Mouse (Mus musculus) thymus, postnatal 25 days (tissue): ENCODE measurements around the gene Olfr429.
"Not testable (repeated sequence)": the region's sequence is repeated elsewhere in the genome, so short reads cannot be mapped to it uniquely, and the experiment has no call there.

Experiments
- DNase-seq: peaks from one replicate; pipeline ENCODE4 v3.0.0; 2022

The Olfr429 gene

GRCm38 (mm10) chr1:174084031-174084430 is at the start of gene Olfr429:
Gene Olfr429 (plus strand): TSS chr1:174084331.
- no peak for DNase-seq

- no peak for DNase-seq
Measured at GRCm38 (mm10) chr1:174035841-174036240, 48.3 kb upstream of the Olfr429 start.

GRCm38 (mm10) chr1:174038480-174038879 is 45.7 kb upstream of the Olfr429 start:
- no peak for DNase-seq

GRCm38 (mm10) chr1:174040523-174041177 is 43.5 kb upstream of the Olfr429 start, which contains the start of gene Olfr433:
Gene Olfr433 (plus strand): TSS chr1:174040705.
- peak; percentile 11 for DNase-seq

GRCm38 (mm10) chr1:174042091-174042884 is 41.8 kb upstream of the Olfr429 start:
- not testable (repeated sequence) for DNase-seq

- DNase-seq: no peak
Measured at GRCm38 (mm10) chr1:174044431-174044830, 39.7 kb upstream of the Olfr429 start.

- DNase-seq: not testable (repeated sequence)
Measured at GRCm38 (mm10) chr1:174048227-174048626, 35.9 kb upstream of the Olfr429 start.

- no peak for DNase-seq
Measured at GRCm38 (mm10) chr1:174048893-174049292, 35.2 kb upstream of the Olfr429 start, which contains the start of gene Olfr432. Gene Olfr432 (plus strand): TSS chr1:174049205.

GRCm38 (mm10) chr1:174049357-174049756 is 34.8 kb upstream of the Olfr429 start:
- DNase-seq: not testable (repeated sequence)

GRCm38 (mm10) chr1:174050532-174050931 is 33.6 kb upstream of the Olfr429 start:
- DNase-seq: no peak

GRCm38 (mm10) chr1:174051515-174051914 is 32.6 kb upstream of the Olfr429 start:
- DNase-seq: no peak

GRCm38 (mm10) chr1:174051931-174052536 is 32.1 kb upstream of the Olfr429 start:
- no peak for DNase-seq

GRCm38 (mm10) chr1:174052981-174053380 is 31.1 kb upstream of the Olfr429 start:
- no peak for DNase-seq

- DNase-seq: no peak
Measured at GRCm38 (mm10) chr1:174055248-174055647, 28.9 kb upstream of the Olfr429 start.

- no peak for DNase-seq
Measured at GRCm38 (mm10) chr1:174066305-174066704, 17.8 kb upstream of the Olfr429 start, which contains the start of gene Olfr430. Gene Olfr430 (plus strand): TSS chr1:174066605.

- no peak for DNase-seq
Measured at GRCm38 (mm10) chr1:174096591-174096990, 12.5 kb downstream of the Olfr429 start, which contains the start of gene Olfr427. Gene Olfr427 (plus strand): TSS chr1:174096891.

- DNase-seq: no peak
Measured at GRCm38 (mm10) chr1:174103735-174104134, 19.6 kb downstream of the Olfr429 start.

- DNase-seq: no peak
Measured at GRCm38 (mm10) chr1:174121062-174121461, 36.9 kb downstream of the Olfr429 start, which contains the start of gene Olfr231. Gene Olfr231 (minus strand): TSS chr1:174121162.

- no peak for DNase-seq
Measured at GRCm38 (mm10) chr1:174131217-174131616, 47.1 kb downstream of the Olfr429 start, which contains the start of gene Olfr424. Gene Olfr424 (plus strand): TSS chr1:174131517.

GRCm38 (mm10) chr1:174131999-174132398 is 47.9 kb downstream of the Olfr429 start:
- no peak for DNase-seq
